Mouse (Mus musculus) layer of hippocampus, adult 9-10 months (tissue): Measurements from ENCODE around the gene Cox19.
A peak's percentile ranks its signal among the peaks of the same experiment; 100 is the strongest.
"Not testable (repeated sequence)": the region's sequence is repeated elsewhere in the genome, so short reads cannot be mapped to it uniquely, and the experiment has no call there.

Experiments
- DNase-seq: peaks from one replicate; pipeline ENCODE4 v3.0.0; 2022; ENCODE audit warnings: low spot score

Cox19 gene

DNA sequence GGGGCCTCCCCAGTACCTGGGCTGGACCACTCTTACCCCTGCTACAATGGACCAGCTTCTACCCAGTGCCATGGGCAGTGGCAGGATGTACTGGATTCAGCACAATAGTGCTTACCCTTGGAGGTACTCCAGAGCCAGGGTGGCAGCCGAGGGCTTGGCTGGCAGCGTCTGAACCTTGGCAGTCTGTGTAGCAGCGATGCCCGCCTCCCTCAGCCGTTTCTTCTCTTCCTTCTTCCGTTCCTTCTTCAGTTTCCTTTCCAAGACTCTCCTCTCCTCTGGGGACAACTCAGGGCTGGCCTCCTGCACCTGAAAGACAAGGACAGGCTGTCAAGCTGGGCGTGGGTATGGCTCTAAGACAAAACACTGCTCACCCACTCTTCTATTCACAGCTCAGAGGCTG is 12.6 kb upstream of the Cox19 start:
- DNase-seq, result no peak

DNA sequence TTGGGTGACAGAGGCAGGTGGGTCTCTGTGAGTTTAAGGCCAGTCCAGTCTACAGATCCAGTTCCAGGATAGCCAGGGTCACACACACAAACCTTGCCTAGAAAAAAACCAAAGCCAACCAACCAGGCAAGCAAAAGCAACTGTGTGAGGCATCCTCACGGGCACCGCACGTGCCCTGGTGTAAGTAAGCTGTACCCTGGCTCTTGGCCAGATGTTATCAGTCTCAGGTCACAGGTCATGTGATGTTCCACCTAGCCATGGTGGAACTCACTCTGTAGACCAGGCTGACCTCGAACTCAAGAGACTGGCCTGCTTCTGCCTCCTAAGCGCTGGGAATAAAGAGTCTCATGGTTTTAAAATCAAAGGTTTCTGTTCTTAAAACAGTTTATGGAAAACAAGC is 8.0 kb upstream of the Cox19 start:
- DNase-seq, result no peak

DNA sequence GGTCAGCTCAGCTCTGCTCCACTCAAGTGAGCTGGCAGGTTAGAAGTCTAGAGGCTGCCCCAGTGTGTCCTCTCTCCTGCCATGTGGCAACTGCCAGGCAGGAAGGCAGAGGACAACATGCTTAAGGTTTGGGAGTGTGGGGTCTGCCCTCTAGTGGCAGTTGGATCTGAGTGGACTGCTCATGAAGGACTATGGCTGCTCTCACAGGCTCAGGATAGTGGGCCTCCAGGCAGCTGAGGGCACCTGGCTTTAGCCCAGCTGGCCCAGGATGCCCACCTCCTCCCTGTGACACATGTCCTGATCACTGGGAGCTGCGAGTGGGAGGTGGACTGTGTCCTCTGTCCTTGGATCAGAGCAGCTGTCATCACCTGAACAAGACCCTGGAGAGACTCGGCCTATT is 7.4 kb upstream of the Cox19 start:
- DNase-seq, result no peak

DNA sequence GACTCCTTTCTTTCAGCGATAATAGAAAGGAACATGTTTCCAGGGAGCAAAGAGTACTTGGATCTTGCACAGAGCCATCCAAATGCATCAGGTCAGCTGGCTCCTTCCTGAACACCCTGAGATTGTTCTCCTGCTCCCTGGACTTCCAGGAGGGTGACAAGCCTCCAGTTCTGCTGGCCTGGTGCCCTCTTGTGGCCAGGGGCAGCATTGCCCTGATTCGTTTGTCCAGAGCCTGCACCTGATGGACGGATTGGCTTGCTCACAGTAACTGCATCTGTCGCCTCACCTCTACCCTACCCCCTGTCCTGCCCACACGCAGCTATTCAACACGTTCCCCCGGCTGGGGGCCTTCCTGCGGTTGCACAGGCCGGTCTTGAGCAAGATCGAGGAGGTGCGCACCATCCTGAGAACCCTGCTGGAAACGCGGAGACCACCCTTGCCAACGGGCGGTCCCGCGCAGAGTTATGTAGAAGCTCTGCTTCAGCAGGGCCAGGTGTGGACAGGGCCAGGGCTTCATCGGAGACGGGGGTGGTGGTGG is 4.1 kb upstream of the Cox19 start:
- no peak for DNase-seq

DNA sequence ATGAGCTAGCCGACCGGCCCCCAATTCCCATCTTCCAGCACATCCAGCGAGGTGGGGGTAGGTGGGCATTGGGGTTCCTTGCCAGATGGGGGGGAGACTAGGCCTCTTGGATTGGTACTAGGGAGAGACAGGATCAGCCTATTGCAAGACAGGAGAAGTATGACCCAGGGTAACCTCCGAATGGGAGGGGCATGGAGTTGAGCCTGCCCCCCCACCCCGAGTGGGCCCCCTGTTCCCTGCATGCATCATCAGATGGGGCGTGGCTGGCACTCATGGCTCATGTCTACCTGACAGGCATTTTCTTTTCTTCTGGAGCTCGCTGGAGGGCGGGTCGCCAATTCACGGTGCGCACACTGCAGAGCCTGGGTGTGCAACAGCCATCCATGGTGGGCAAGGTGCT is 2.7 kb upstream of the Cox19 start:
- no peak for DNase-seq

DNA sequence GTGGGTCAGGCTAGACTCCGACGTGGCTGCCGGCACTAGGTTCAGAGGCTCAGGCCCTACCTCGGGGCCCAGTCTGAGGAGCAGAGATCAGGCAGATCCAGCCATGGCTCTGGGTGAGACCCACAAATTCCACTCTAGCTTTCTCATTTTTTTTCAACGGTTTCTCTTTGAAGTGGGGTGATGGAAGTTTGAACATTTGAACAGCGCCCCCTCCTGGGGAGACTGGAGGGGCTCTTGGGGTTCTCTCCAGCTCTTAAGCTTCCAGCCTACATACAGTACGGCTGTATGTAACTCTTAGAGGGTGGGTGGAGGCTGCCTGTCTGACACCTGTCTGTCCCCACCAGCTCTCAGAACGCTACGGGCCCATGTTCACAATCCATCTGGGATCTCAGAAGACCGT is 2.3 kb upstream of the Cox19 start:
- no peak for DNase-seq

DNA sequence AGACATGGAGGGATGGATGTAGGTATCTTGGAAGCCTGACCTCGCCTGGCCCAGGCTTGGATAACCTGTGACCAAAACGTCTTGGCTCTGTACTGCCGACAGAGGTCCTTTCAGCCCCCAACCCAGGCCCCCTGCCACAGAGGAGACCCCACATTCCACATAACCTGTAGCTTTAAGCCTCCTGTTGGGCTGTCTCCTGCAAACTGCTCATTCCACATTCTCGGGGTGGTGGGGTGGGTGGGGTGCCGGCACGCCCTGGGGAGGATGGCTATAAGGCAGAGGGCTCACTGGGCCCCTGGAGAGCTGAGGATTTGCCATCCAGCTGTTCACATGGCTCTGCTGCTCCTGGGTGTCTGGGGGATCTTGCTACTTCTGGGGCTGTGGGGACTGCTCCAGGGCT is 1.1 kb upstream of the Cox19 start, which contains the start of gene Cyp2w1:
Cyp2w1 (plus strand) TSS at position 301 of the 400 bp plus-strand sequence.
- DNase-seq, result no peak

DNA sequence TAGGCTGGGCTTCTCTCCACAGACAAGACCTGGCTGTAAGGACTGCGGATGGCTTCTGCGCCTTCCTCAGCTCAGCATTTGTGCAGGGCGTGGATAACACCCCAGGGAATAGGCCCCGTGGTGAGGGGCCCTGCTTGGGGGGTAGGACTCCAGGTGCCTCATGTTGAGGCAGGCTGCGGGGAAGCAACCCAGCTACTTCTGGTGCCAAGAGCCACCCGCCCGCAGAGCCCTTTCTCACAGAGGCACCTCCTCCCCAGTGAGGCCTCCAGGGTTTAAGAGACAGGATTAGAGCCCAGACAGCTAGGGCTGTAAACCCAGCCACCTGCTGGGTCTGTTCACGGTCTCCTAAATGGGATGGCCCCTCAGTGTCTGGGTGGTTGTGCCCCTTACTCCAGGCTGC is 410 bp upstream of the Cox19 start:
- no peak for DNase-seq

DNA sequence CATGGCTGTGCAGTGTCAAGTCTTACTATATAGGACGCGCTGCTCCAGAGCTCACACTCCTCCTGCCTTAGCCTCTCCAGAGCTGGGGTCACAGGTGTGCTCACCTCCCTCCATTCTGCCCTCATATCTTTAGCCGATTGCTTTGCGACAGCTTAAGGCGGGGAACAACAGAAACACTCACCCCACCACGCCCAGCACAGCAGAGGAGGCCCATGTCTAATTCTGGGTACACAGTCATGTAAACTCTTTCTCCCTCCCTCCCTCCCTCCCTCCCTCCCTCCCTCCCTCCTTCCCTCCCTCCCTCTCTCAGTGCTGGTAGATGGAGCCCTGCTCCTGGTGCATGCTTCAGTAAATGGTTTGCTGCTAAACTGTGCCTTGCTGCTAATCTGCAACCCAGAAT is 1.5 kb downstream of the Cox19 start:
- no peak for DNase-seq

DNA sequence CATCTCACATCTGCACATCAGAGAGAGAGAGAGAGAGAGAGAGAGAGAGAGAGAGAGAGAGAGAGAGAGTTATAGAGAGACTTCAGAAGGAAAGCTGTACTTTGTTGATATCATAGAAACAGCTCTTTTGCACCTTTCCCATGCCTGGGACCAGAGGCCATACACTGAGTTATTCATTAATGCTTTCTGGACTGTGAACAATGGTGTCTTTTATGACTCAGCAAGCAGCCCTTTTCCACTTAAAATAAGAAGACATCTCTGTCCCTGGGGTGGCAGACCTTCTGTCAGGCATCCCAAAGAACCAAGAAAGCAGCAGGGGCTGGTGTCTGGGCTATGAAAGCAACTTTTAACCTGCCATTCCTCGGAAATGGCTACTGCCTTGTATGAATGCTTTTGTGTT is 4.0 kb downstream of the Cox19 start:
- no peak for DNase-seq

DNA sequence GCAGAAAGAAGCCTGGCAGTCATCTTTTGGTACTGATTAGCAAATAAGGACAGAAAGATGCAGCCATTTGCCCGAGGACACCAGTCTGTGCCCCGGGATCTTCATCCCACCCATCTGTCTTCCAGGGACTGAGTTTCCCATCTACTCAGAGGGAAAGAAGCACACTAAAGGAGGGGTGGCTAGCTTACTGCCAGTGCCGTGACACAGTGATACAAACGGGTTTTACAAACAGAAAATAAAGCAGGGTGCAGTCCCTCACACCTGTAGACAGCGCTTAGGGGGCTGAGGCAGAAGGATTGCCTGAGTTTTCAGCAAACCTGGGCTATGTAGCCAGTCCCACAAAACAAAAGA is 5.9 kb downstream of the Cox19 start:
- DNase-seq, result no peak

DNA sequence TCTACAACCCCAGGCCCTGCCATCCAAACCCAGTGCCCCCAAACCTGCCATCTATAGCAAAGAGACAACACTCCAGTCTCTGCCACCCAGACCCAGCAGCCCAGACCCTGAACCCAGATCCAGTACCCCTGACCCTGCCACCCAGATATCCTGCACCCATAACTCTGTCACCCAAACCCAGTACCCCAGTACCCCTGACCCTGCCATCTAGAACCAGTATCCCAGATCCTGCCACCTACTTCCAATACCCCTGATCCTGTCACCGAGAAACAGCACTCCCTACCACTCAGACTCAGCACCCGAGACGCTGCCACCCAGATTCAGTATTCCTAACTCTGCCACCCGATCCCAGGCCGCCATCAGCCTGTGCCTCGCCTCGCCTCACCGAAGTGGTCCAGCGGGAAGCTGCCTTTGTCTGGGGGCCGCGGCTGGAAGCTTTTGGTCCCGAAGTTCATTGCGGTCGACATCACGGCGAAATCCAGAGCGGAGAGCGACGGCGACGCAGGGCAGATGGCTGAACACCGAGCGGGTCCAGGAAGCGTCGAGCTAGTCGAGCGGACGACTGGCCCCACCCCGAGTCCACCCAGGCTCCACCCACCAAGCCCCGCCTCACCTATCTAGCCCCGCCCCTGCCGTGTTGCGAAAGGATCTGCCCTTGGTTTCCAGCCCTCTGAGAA is 6.4 kb downstream of the Cox19 start:
- DNase-seq, result peak; percentile 84

DNA sequence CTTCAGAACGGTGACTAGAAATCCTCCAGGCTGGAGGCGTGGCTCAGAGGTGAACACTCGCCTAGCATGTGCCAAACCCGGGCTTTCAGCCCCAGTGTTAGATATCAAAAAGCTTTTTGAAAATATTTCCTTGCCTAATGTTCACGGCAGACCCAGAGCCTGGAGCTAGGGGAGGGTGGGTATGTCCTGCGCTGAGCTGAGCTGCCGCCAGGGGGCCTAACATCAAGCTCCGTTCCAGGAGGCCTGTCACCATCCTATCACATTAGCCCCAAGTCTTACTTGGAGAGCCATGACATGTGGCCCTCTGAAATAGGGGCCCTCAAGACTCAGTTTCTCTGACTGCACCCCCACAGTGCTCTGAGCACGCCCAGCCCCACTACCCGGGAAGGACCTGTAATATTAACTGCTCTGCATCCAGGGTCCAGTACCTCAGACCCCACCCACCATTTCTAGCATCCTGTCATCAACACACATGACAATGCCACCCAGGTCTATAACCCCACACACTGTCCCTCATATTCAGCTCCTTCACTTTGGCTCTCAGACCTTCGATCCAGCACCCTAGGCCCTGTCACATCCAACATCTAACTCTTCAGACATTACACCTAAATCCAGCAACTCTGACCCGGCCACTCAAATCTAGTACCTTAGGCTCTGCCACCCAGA is 7.1 kb downstream of the Cox19 start:
- no peak for DNase-seq

DNA sequence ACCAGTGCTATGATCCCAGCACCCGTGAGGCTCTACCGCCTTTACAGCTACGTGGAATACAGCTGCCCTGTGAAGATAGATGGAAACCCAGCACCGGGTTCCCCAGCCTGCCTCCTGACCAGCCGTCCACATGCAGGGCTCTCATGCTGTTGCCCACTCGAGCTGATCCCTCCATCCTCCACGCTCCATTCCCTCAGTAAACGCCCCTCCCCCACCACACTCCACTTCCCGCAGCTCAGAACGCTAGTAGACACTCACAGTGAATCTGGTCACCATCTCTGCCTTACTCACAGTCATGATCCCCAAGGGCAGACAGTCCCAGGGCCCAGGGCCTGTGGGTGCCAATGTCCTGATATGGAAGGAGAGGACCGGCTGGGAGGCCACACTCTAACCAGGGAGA is 12.3 kb downstream of the Cox19 start:
- DNase-seq, result no peak

DNA sequence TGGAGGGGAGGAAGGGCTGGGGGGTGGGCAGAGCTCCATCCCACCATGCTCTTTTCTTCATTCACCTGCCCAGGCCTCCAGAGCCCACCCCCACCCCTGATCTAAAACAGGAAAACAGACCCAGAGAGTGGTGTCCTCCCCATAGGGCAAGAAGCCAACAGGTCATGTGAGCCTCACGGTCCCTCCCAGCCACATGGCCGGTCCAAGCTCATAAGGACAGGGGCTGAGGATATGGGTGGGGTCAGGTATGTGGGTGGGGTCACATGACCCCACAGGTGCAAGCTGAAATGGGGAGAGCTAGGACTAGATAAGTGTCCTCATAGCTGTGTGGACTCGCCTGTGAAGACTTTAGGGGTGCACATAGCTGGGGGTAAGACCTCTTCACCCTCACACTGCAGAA is 12.8 kb downstream of the Cox19 start:
- DNase-seq, result no peak

DNA sequence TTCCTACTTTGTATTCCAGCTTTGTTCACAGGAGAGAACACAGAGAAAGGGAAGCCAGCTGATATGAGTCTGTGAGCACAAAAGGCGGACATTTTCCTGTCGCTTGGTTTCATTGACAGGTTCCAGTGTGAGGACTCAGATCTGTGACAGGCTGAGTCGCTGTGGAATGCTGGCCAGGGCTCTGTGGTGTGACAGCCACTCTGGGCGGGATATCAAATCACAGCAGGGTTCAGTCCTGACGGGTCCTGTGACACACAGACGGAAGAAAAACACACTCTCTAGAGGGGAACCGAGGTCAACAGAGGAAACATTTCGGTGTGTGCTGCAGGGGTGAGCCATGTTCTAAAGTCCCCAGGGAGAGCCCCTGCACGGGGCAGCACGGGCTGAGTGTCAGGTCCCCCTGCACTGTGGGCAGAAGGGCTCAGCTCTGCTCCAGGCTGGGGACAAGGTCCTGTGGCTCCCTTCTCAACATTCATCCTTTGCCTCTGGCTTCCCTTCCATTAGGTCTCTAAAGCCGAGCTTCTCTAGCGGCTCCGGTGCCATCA is 13.3 kb downstream of the Cox19 start:
- DNase-seq, result no peak

DNA sequence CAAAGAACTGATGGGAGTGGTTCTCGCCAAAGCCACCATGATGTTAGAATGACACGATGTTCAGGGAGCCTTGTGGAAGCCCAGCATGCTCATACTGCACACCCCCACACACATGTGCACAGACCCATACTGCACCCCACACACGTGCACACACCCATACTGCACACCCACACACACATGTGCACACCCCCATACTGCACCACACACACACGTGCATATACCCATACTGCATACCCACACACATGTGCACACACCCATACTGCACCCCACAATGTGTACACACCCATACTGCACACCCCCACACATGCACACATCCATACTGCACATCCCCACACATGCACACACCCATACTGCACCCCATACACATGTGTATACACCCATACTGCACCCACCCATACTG is 15.6 kb downstream of the Cox19 start:
- no peak for DNase-seq

DNA sequence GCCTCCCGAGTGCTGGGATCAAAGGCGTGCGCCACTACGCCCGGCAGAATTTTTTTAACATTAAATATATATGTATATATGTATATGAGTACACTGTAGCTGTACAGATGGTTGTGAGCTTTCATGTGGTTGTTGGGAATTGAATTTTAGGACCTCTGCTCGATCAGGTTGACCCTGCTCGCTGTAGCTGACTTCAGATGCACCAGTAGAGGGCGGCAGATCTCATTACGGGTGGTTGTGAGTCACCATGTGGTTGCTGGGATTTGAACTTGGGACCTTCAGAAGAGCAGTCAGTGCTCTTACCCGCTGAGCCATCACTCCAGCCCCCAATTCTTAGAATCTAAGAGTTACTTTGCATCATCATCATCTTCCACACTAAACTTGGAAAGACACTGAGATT is 16.8 kb downstream of the Cox19 start:
- DNase-seq, result not testable (repeated sequence)

DNA sequence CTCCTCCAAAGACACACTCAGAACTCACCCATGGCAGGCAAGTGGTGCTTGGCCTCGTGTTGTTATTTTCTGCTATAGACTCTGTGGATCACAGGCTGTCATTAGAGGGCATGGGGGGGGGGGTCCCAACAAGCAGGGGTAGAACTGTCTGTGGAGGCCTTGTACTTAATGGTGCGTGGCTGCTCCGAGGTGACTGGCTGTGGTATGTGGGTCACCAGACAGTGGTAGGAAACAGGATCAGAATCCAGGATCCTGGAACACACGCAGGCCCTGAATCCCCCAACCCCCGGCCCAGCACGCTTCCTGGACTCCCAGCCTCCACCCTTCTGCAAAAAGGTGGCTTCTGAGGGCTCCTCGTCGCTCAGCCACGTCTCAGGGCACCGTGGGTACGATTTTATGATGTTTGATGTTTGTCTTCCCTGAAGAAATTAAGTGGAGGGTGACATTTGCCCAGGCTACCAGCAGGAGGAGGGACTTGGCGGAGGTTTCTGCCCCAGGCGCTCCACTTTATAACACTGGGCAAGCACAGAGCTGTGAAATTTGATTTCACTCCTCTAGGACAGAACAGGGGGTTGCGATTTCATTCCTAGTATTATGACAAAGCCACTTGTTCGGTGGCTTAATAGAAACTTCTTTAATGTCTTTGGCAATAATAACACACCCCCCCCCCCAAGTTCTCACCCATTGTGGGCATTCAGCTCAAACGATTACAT is 17.8 kb downstream of the Cox19 start:
- no peak for DNase-seq

DNA sequence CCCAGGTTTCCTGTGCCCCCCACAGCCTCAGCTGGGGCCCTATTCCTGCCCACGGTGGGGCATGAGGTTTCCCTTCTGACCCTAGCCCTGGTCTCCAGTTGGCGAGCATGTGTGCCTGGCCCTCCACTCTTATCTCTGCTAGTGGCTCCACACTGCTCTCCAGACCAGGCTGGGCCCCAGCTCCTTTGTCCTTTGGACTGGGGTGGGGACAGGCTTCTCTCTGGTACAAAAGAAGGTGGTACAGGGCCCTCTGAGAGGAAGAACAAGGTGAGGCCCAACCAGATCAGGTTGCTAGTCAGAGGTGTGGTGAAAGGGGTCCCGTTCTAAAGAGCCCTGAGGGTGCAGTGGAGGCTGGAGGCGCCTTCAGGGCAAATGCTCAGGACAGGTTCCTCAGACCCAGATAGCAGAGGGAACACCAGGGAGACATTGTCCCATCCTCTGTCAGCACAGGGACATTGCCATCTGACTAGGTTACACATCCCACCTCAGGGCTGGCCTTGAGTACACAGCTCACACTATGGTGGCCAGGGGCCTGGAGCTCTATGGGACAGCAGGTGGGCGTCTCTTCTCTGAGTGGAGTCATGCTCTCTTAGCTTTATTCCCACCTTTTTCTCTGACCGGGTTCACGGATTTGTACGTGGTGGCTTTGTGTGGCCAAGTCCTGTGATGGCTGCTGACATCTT is 18.5 kb downstream of the Cox19 start:
- DNase-seq, result no peak

DNA sequence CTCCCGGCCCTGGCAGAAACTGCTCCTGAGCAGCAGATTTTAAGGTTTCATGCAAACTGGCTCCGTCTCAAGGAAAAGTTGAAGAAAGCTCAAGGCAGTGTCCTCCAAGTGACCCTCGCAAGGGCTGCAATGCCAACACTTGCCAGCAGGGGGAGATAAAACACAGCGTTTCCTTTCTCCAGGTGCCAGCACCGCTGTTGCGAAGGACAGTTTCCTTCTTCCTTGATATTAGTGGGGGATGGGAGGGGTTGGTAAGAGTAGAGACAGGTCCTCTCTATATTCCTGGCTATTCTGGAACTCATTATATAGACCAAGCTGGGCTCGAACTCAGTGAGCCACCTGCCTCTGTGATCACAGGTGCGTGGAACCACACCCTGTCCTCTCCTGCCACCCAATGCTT is 19.5 kb downstream of the Cox19 start:
- peak; percentile 27 for DNase-seq

DNA sequence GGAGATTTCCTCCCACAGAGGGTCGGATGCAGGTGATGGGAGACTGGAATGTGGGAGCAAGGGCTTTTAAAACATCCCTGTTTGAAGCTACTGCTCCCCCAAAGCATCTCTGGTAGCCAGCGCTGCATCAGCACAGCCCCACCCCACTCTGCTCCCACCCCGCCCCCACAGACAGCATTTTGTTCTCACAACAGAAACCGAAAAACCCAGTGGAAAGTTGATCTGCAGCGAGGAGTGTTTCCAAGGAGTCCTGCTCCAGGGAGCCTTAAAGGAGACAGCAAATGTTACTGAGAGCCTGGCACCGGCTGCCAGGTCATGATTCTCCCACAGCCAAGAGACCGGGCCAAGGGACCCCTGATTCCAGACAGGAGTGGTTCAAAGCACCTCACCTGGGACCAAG is 20.5 kb downstream of the Cox19 start:
- no peak for DNase-seq
